Mouse (Mus musculus): Measurements from ENCODE around the gene Irf2bpl. TPM values are rescaled to one million over a fixed set of nuclear protein-coding genes. Genes with fewer than 3 reads are reported as not detected.

Irf2bpl gene
- polyA plus RNA-seq, 1 experiment from 2014 or later, result 34.2 TPM

GRCm38 (mm10) chr12:86835899-86836298 lies 48.7 kb downstream of the Irf2bpl start:
- Histone ChIP-seq H3K9me3 (no peaks in the 10 kb centered on the region), H3K4me3 (no peak overlapping the region), H3K36me3 (no peaks in the 10 kb centered on the region), H3K27ac (no peak overlapping the region), H3K27me3 (ENCODE audit: insufficient read depth, poor library complexity, severe bottlenecking) (peaks cover 33% of the 10 kb centered on the region), H3K4me1 (replicated peaks) (peaks cover 38% of the 10 kb centered on the region)
- no peak for DNase-seq (ENCODE audit: low spot score)
- WGBS, result 89% methylated on average over 3 of the region's 3 CpGs

- Histone ChIP-seq H3K36me3 (no peaks in the 10 kb centered on the region), H3K27ac (peak overlapping the region; percentile 23), H3K4me3 (no peak overlapping the region), H3K9me3 (no peaks in the 10 kb centered on the region), H3K4me1 (replicated peaks) (peaks cover 49% of the 10 kb centered on the region), H3K27me3 (ENCODE audit: insufficient read depth, poor library complexity, severe bottlenecking) (peaks cover 46% of the 10 kb centered on the region)
- WGBS, result 85% methylated on average over 3 of the region's 3 CpGs
- no peak for DNase-seq (ENCODE audit: low spot score)
These were observed 50.2 kb downstream of the Irf2bpl start for GRCm38 (mm10) chr12:86834416-86834772.

GRCm38 (mm10) chr12:86833711-86834415 lies 50.7 kb downstream of the Irf2bpl start:
- no peak for DNase-seq (ENCODE audit: low spot score)
- H3K27ac ChIP-seq, result peak overlapping the region; percentile 93
- H3K27me3 ChIP-seq (ENCODE audit: insufficient read depth, poor library complexity, severe bottlenecking), result peaks cover 46% of the 10 kb centered on the region
- H3K4me3 ChIP-seq, result no peak overlapping the region
- H3K9me3 ChIP-seq, result no peaks in the 10 kb centered on the region
- H3K4me1 ChIP-seq (replicated peaks), result peaks cover 47% of the 10 kb centered on the region
- H3K36me3 ChIP-seq, result no peaks in the 10 kb centered on the region
- WGBS, result 67% methylated on average over 6 of the region's 6 CpGs

GRCm38 (mm10) chr12:86832551-86833182 lies 51.9 kb downstream of the Irf2bpl start:
- peaks cover 43% of the 10 kb centered on the region for H3K4me1 ChIP-seq (replicated peaks)
- H3K27me3 ChIP-seq (ENCODE audit: insufficient read depth, poor library complexity, severe bottlenecking), result peaks cover 38% of the 10 kb centered on the region
- no peak for DNase-seq (ENCODE audit: low spot score)
- H3K27ac ChIP-seq, result peak overlapping the region; percentile 93
- no peaks in the 10 kb centered on the region for H3K9me3 ChIP-seq
- WGBS, result 71% methylated on average over 11 of the region's 11 CpGs
- H3K36me3 ChIP-seq, result no peaks in the 10 kb centered on the region
- no peak overlapping the region for H3K4me3 ChIP-seq

GRCm38 (mm10) chr12:86831591-86832550 lies 52.7 kb downstream of the Irf2bpl start:
- 29% methylated on average over 32 of the region's 32 CpGs for WGBS

More at GRCm38 (mm10) chr12:86831591-86832550, 52.7 kb downstream of the Irf2bpl start:
- H3K36me3 ChIP-seq, result no peaks in the 10 kb centered on the region
- H3K27me3 ChIP-seq (ENCODE audit: insufficient read depth, poor library complexity, severe bottlenecking), result peaks cover 35% of the 10 kb centered on the region; the same call in 1 of the 2 replicates
- peak overlapping the region; percentile 38 for H3K4me3 ChIP-seq
- no peaks in the 10 kb centered on the region for H3K9me3 ChIP-seq
- DNase-seq (ENCODE audit: low spot score), result peak; percentile 82
- H3K27ac ChIP-seq, result peak overlapping the region; percentile 93
- peaks cover 49% of the 10 kb centered on the region for H3K4me1 ChIP-seq (replicated peaks)

Other genes starting within 250 kb of the Irf2bpl start
- 21.1 and 27.4 TPM in 2 replicates for gene Vash1, start 206.1 kb downstream of the Irf2bpl start, polyA plus RNA-seq (2016; fragmentation: Nextera tagmentation; extraction: Ambion mirVana)
- 14.7 and 14.8 TPM in 2 replicates for gene Angel1, start 158.3 kb downstream of the Irf2bpl start, polyA plus RNA-seq (2016; fragmentation: Nextera tagmentation; extraction: Ambion mirVana)
- not detected in 2 replicates for gene Lrrc74a, start 150.4 kb downstream of the Irf2bpl start, polyA plus RNA-seq (2016; fragmentation: Nextera tagmentation; extraction: Ambion mirVana)
- 33.9 and 35.2 TPM in 2 replicates for gene Cipc, start 62.2 kb upstream of the Irf2bpl start, polyA plus RNA-seq (2016; fragmentation: Nextera tagmentation; extraction: Ambion mirVana)
- gene Zdhhc22, start 105.6 kb upstream of the Irf2bpl start, polyA plus RNA-seq (2016; fragmentation: Nextera tagmentation; extraction: Ambion mirVana), result 0.14 and 0.75 TPM in 2 replicates
- 0.10 and 0.35 TPM in 2 replicates for gene Tmem63c, start 136.5 kb upstream of the Irf2bpl start, polyA plus RNA-seq (2016; fragmentation: Nextera tagmentation; extraction: Ambion mirVana)
- 0.27 and 0.35 TPM in 2 replicates for gene Ngb, start 217.7 kb upstream of the Irf2bpl start, polyA plus RNA-seq (2016; fragmentation: Nextera tagmentation; extraction: Ambion mirVana)